Mouse (Mus musculus) embryonic facial prominence, embryonic 11.5 days (tissue): ENCODE data around the gene Gm8947. TPM values are rescaled to one million over a fixed set of nuclear protein-coding genes. Genes with fewer than 3 reads are reported as not detected.
"Not testable (repeated sequence)": the region's sequence is repeated elsewhere in the genome, so short reads cannot be mapped to it uniquely, and the experiment has no call there.

ENCODE experiments used
- ATAC-seq: fragments of 200-750 bp; cut with Nextera tagmentation; replicated peaks from 2 replicates; pipeline ENCODE4 v1.8.0; 2017; ENCODE audit warnings: low read depth; ENCODE audit not compliant: insufficient number of reproducible peaks, low FRiP score, low TSS enrichment
- DNase-seq: peaks from one replicate; pipeline ENCODE4 v3.0.0-alpha.2; 2015; ENCODE audit warnings: low spot score
- H3K27ac ChIP-seq: fragments of 300-500 bp; sonication (generic); replicated peaks from 2 replicates; pipeline ENCODE4 v1.5.1; 2014; ENCODE audit warnings: mild to moderate bottlenecking, low read depth, low read length, control low read depth
- H3K27me3 ChIP-seq: fragments of 300-500 bp; sonication (generic); 2 replicates; pipeline ENCODE4 v1.6.1; 2014; ENCODE audit warnings: mild to moderate bottlenecking, low read length, moderate library complexity, mixed read lengths; ENCODE audit not compliant: control insufficient read depth, insufficient read depth
- H3K36me3 ChIP-seq: fragments of 300-500 bp; sonication (generic); replicated peaks from 2 replicates; pipeline ENCODE4 v1.6.1; 2014; ENCODE audit warnings: low read depth, mild to moderate bottlenecking, low read length, moderate library complexity, mixed read lengths; ENCODE audit not compliant: control insufficient read depth, insufficient read depth
- H3K4me1 ChIP-seq: fragments of 300-500 bp; sonication (generic); 2 replicates; pipeline ENCODE4 v1.6.1; 2014; ENCODE audit warnings: low read length, mixed read lengths; ENCODE audit not compliant: control insufficient read depth, insufficient read depth
- H3K4me2 ChIP-seq: fragments of 300-500 bp; sonication (generic); 2 replicates; pipeline ENCODE4 v1.6.1; 2014; ENCODE audit warnings: low read depth, mild to moderate bottlenecking, control low read depth, low read length, moderate library complexity
- H3K4me3 ChIP-seq: fragments of 300-500 bp; sonication (generic); 2 replicates; pipeline ENCODE4 v1.5.1; 2014; ENCODE audit warnings: low read depth, low read length, control low read depth
- H3K9ac ChIP-seq: fragments of 300-500 bp; sonication (generic); replicated peaks from 2 replicates; pipeline ENCODE4 v1.6.1; 2014; ENCODE audit warnings: mild to moderate bottlenecking, control low read depth, low read length
- H3K9me3 ChIP-seq: fragments of 300-500 bp; sonication (generic); replicated peaks from 2 replicates; pipeline ENCODE4 v1.6.1; 2016; ENCODE audit warnings: mild to moderate bottlenecking, low read length, inconsistent platforms, mixed read lengths; ENCODE audit not compliant: control insufficient read depth
- WGBS: fragments of 180-500 bp; shearing (Covaris S2); extraction: QIAGEN DNeasy Blood & Tissue Kit; methylation state at CpG from one replicate; pipeline ENCODE4 v1.1.7; 2014; 5-methylcytosine and 5-hydroxymethylcytosine counted together
- polyA plus RNA-seq: library from polyadenylated mRNA; unstranded; fragments of >200 nt; fragmentation: Nextera tagmentation; extraction: Ambion mirVana; gene quantifications from 2 replicates; pipeline ENCODE4 v1.2.1, GENCODE M21; 2014

The Gm8947 gene
- polyA plus RNA-seq, 1 experiment from 2014 or later = 0.45 TPM

DNA sequence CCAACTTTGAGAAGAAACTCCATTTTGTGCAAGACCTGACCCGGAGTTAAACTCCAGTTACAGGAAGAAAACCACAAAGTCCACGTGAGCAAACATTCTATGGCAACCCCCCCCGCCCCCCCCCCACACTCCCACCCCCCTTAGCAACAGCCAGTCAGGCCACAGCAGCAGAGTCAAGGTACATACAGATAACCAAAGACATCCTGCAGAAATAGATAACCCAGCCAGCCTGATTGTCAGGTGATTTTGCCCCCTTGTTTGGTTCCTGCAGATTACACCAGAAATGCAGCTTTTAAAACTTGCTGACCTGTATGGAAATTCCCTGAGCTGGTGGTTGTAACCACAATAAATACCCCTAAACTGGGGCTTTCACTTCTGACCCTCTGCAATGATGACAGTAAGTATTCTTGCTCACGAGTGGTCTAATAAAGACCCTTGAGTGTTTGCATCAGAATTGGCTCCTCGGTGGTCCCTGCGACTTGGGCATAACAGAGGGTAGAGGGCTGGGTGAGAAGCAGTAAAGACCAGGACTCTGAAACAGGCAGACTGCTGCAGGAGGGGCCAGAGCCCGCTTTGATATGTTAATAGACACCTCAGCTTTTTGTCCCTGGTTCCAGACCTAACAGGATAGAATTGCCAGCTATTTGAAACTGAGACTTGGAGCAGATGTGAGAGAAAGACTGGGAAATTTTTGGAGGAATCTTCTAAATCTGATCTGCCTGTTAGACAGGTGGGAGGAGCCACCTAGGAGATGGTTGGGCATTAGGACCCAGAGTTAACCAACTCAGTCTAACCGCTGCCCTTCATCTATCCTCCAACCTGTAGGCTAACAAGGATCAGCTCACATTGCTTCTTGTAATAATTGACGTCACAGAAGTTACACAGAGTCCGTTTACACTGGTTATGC lies 14.9 kb upstream of the Gm8947 start:
- Histone ChIP-seq H3K9ac (no peak overlapping the region), H3K27ac (no peak overlapping the region), H3K4me1 (no peaks in the 10 kb centered on the region), H3K4me2 (peak overlapping the region; percentile 50), H3K9me3 (no peaks in the 10 kb centered on the region), H3K27me3 (no peaks in the 10 kb centered on the region), H3K36me3 (no peaks in the 10 kb centered on the region), H3K4me3 (no peak overlapping the region)
- peak; percentile 74 for DNase-seq
- peak; percentile 79 for ATAC-seq
- WGBS = 10% methylated on average over 10 of the region's 10 CpGs

DNA sequence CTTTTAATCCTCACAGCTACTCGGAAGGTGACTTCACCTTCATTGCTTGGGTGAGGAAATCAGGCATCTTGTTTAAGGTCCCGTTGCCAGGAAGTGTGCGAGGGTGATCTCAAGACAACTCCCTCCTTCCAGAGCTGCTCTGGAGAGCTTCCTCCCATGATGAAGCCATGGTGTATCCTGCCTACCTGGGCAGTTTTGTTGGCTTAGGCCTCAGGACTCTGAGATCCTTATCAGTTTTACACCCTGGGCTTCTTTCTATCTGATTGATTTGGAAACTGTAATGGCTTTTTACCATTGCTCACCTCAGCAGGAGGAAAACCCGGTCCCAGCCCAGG lies 14.3 kb upstream of the Gm8947 start:
- Histone ChIP-seq H3K4me2 (peak overlapping the region; percentile 50), H3K9me3 (no peaks in the 10 kb centered on the region), H3K9ac (0 out of 2 replicates have a peak overlapping the region, but pooled peaks have one; percentile 40), H3K36me3 (no peaks in the 10 kb centered on the region), H3K27ac (no peak overlapping the region), H3K27me3 (no peaks in the 10 kb centered on the region), H3K4me3 (no peak overlapping the region), H3K4me1 (no peaks in the 10 kb centered on the region)
- no peak for DNase-seq
- no peak for ATAC-seq
- WGBS = 16% methylated on average over 4 of the region's 4 CpGs

DNA sequence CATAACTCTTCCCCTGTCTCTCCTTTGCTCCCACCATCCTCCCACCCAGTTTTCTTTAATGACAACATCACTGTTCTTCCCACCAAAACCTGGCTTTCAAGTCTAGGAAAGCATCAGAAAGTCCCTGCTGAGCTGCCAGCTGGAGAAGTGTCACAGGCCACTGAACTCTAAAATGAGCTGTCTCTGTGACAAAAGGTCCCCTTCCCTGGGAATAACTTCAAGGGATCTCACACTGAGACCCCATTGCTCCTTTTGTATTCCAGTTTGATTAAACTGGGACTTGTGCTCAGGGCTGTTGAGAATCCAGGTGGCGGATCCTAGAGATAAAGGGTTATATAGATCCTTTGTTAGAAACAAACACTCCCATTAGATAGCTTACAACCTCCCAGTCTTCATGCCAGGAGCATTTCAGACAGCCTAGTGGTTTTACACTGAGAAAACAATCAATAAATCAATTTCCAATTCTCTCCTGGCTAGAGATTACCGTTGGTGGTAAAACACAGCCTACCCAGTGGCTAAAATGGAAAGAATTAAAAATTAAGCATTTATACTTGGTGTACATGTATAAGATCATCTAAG lies 13.6 kb upstream of the Gm8947 start:
- no peak for ATAC-seq
- Histone ChIP-seq H3K27ac (no peak overlapping the region), H3K27me3 (no peaks in the 10 kb centered on the region), H3K4me2 (no peak overlapping the region), H3K9me3 (no peaks in the 10 kb centered on the region), H3K4me3 (no peak overlapping the region), H3K9ac (no peak overlapping the region), H3K36me3 (no peaks in the 10 kb centered on the region), H3K4me1 (no peaks in the 10 kb centered on the region)
- WGBS = 44% methylated on average over 2 of the region's 2 CpGs
- DNase-seq = no peak

DNA sequence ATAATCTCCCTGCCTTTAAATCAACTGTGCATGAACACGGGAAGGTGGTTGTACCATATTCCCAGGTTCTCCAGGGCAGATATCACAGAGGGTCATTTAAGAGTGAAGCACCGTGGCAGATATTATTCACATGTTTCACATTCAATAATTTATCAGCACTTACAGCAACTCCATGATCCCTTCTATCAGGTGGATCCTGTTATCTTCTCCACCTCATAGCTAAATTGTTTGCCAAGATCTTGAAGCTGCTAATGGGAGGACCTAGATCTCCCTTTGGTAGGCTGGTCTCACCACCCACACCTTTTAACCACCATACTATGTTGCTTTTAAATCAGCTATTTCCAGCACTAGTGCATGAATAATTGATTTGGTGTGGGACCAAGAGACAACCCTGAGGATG lies 12.0 kb upstream of the Gm8947 start:
- no peak overlapping the region for H3K4me2 ChIP-seq
- H3K36me3 ChIP-seq = no peaks in the 10 kb centered on the region
- H3K9ac ChIP-seq = no peak overlapping the region
- no peak overlapping the region for H3K27ac ChIP-seq
- DNase-seq (no peak), ATAC-seq (no peak)
- no peak overlapping the region for H3K4me3 ChIP-seq
- no peaks in the 10 kb centered on the region for H3K4me1 ChIP-seq
- H3K27me3 ChIP-seq = no peaks in the 10 kb centered on the region
- no peaks in the 10 kb centered on the region for H3K9me3 ChIP-seq
- WGBS = 84% methylated on average over 2 of the region's 2 CpGs

DNA sequence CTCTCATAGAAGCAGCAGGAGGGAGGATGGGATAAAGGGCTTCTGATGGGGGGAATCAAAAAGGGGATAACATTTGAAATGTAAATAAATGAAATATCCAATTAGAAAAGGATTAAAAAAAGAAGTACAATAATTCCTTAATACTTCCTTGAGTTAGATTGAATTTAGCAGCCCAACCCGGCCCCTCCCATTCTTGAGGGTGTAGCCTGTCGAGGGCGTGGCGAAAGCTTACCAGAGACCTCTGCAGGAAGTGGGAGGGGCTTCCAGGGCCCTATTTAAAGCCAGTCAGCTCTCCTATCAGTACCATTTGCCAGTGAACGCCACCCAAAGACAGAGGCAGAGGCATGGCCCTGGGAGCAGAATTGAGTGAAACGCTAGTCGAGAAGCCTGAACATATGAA lies 9.9 kb upstream of the Gm8947 start, which contains the start of gene Gm47985:
TSS of gene Gm47985 (plus strand) at position 272 of the 400 bp plus-strand sequence.
- H3K36me3 ChIP-seq, H3K4me1 ChIP-seq, H3K4me3 ChIP-seq, H3K27me3 ChIP-seq, H3K9ac ChIP-seq, H3K4me2 ChIP-seq, H3K9me3 ChIP-seq, ATAC-seq, H3K27ac ChIP-seq, DNase-seq: not testable (repeated sequence)
- WGBS = no CpG with 5 or more reads among the region's 7 CpGs

DNA sequence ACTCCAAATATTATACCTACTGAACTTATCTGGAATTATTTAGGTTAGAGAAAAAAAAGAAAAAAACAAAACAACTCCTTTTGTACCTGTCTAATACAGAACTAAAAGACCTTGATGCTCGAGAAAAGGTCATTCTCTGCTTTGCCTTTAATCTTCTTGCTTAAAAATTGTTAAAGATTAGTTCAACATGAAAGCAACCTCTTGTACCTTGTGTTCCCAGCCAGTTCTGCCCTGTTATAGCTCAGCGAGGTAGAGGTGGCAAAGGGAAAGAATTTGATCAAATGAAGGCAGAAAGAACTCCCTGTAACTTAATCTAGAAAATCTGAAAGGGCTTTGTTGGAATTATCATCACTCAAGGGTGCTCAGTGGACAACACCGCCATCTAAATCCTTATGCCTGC lies 6.0 kb upstream of the Gm8947 start:
- H3K4me2 ChIP-seq, DNase-seq, H3K9ac ChIP-seq, H3K9me3 ChIP-seq, H3K4me3 ChIP-seq, ATAC-seq, H3K27ac ChIP-seq, H3K4me1 ChIP-seq, H3K36me3 ChIP-seq, H3K27me3 ChIP-seq: not testable (repeated sequence)
- 80% methylated on average over 3 of the region's 3 CpGs for WGBS

DNA sequence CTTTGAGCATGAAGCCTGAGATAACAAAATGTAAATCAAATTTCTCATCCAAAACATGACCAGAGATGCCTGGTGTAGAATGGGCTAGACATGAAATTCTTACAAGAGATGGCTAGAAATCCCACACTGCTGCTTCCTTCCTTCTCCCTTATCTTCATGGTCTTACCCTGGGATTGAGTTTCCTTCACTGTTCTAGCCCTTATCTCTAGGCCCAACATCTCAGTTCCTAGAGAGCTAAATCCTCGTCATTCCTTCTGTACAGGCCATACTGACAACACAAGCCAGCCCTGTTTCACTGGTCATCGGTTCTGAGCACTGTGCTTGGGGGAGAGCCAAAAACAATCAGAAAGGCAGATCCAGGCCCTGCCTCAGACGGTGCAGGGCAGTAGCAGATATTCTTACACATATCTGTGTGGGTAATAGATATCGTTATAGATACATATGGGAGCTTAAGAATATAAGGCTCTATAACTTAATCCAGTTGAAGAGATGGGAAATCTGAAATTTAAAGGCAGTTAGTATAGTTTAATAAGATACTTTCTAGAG lies 5.2 kb upstream of the Gm8947 start:
- H3K36me3 ChIP-seq, H3K4me2 ChIP-seq, H3K4me1 ChIP-seq, H3K4me3 ChIP-seq, H3K27me3 ChIP-seq, H3K9ac ChIP-seq, H3K27ac ChIP-seq, H3K9me3 ChIP-seq, DNase-seq: not testable (repeated sequence)
- 0 out of 2 replicates have a peak, but pooled peaks have one; percentile 62 for ATAC-seq
- 88% methylated on average over 4 of the region's 4 CpGs for WGBS

DNA sequence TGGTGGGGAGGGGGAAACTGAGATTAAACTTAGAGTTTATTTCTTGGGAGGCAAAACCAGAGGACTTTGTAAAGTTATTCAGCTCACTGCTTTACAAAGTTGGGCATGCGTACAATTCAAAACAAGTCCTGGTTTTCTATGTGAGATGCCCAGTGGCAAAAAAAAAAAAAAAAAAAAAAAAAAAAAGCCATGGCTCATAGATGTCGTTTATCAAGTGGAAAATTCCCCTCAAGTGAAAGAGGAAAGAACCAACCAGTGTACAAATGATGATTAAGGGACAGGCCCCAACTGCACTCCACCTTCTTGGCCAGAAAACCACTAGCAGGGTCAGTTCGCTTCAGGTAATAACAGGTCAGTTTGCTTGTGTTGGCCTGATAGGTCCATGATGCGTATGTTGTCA lies 3.7 kb upstream of the Gm8947 start:
- no peaks in the 10 kb centered on the region for H3K36me3 ChIP-seq
- DNase-seq (no peak), ATAC-seq (no peak)
- no peaks in the 10 kb centered on the region for H3K27me3 ChIP-seq
- H3K27ac ChIP-seq = no peak overlapping the region
- H3K4me2 ChIP-seq = no peak overlapping the region
- 90% methylated on average over 4 of the region's 4 CpGs for WGBS
- H3K4me1 ChIP-seq = no peaks in the 10 kb centered on the region
- H3K9ac ChIP-seq = no peak overlapping the region
- H3K9me3 ChIP-seq = no peaks in the 10 kb centered on the region
- H3K4me3 ChIP-seq = no peak overlapping the region
